Mouse (Mus musculus): ENCODE results near the gene Gm11361. TPM values are rescaled to one million over a fixed set of nuclear protein-coding genes. Genes with fewer than 3 reads are reported as not detected.

Gene Gm11361
- 2.0 TPM in 2 replicates for polyA plus RNA-seq (2016; fragmentation: Nextera tagmentation; extraction: Ambion mirVana)

- no peaks in the 10 kb centered on the region for H3K27me3 ChIP-seq (ENCODE audit: insufficient read depth, poor library complexity, severe bottlenecking)
- DNase-seq (ENCODE audit: low spot score): no peak
- WGBS: 93% methylated on average over 3 of the region's 3 CpGs
Observed at GRCm38 (mm10) chr13:28257228-28257627, at the start of gene Gm11361. TSS of gene Gm11361 (plus strand) at chr13:28257528.

GRCm38 (mm10) chr13:28264399-28264798, 7.1 kb downstream of the Gm11361 start:
- Histone ChIP-seq H3K27me3 (ENCODE audit: insufficient read depth, poor library complexity, severe bottlenecking) (no peaks in the 10 kb centered on the region), H3K4me1 (no peaks in the 10 kb centered on the region; the same call in 1 of the 2 replicates), H3K27ac (no peak overlapping the region), H3K36me3 (no peaks in the 10 kb centered on the region), H3K9me3 (no peaks in the 10 kb centered on the region), H3K4me3 (no peak overlapping the region)
- 11% methylated on average over 1 of the region's 1 CpGs for WGBS
- DNase-seq (ENCODE audit: low spot score): no peak

More at GRCm38 (mm10) chr13:28257228-28257627, at the start of gene Gm11361:
- no peak within 1 kb of the TSS for H3K4me3 ChIP-seq
- H3K27ac ChIP-seq: no peak within 1 kb of the TSS
- no peaks in the 10 kb centered on the region for H3K9me3 ChIP-seq
- H3K36me3 ChIP-seq: no peaks in the 10 kb centered on the region
- H3K4me1 ChIP-seq: no peaks in the 10 kb centered on the region

GRCm38 (mm10) chr13:28287368-28287767, 30.0 kb downstream of the Gm11361 start:
- Histone ChIP-seq H3K27ac (no peak overlapping the region), H3K27me3 (ENCODE audit: insufficient read depth, poor library complexity, severe bottlenecking) (no peaks in the 10 kb centered on the region), H3K4me3 (no peak overlapping the region), H3K9me3 (no peaks in the 10 kb centered on the region), H3K36me3 (no peaks in the 10 kb centered on the region), H3K4me1 (no peaks in the 10 kb centered on the region)
- no peak for DNase-seq (ENCODE audit: low spot score)
- WGBS: 47% methylated on average over 3 of the region's 3 CpGs

GRCm38 (mm10) chr13:28294272-28294671, 36.9 kb downstream of the Gm11361 start:
- no peak overlapping the region for H3K27ac ChIP-seq
- H3K9me3 ChIP-seq: no peaks in the 10 kb centered on the region
- H3K36me3 ChIP-seq: no peaks in the 10 kb centered on the region
- H3K4me1 ChIP-seq: no peaks in the 10 kb centered on the region
- H3K27me3 ChIP-seq (ENCODE audit: insufficient read depth, poor library complexity, severe bottlenecking): no peaks in the 10 kb centered on the region
- no peak overlapping the region for H3K4me3 ChIP-seq
- WGBS: 80% methylated on average over 4 of the region's 4 CpGs
- DNase-seq (ENCODE audit: low spot score): no peak

- Histone ChIP-seq H3K4me1 (no peaks in the 10 kb centered on the region), H3K27me3 (ENCODE audit: insufficient read depth, poor library complexity, severe bottlenecking) (no peaks in the 10 kb centered on the region), H3K9me3 (no peaks in the 10 kb centered on the region), H3K27ac (no peak overlapping the region), H3K36me3 (no peaks in the 10 kb centered on the region), H3K4me3 (no peak overlapping the region)
- no peak for DNase-seq (ENCODE audit: low spot score)
- 13% methylated on average over 3 of the region's 3 CpGs for WGBS
Observed at GRCm38 (mm10) chr13:28294757-28295361, 37.5 kb downstream of the Gm11361 start.

- no peak overlapping the region for H3K4me3 ChIP-seq
- no peak overlapping the region for H3K27ac ChIP-seq
- no peaks in the 10 kb centered on the region for H3K4me1 ChIP-seq
- WGBS: 74% methylated on average over 5 of the region's 5 CpGs
- no peak for DNase-seq (ENCODE audit: low spot score)
- H3K9me3 ChIP-seq: no peaks in the 10 kb centered on the region
- no peaks in the 10 kb centered on the region for H3K36me3 ChIP-seq
- no peaks in the 10 kb centered on the region for H3K27me3 ChIP-seq (ENCODE audit: insufficient read depth, poor library complexity, severe bottlenecking)
Observed at GRCm38 (mm10) chr13:28295492-28295891, 38.2 kb downstream of the Gm11361 start.

- H3K9me3 ChIP-seq: no peaks in the 10 kb centered on the region
- DNase-seq (ENCODE audit: low spot score): no peak
- H3K27ac ChIP-seq: no peak overlapping the region
- WGBS: 72% methylated on average over 2 of the region's 2 CpGs
- no peaks in the 10 kb centered on the region for H3K27me3 ChIP-seq (ENCODE audit: insufficient read depth, poor library complexity, severe bottlenecking)
- H3K4me1 ChIP-seq: no peaks in the 10 kb centered on the region
- no peaks in the 10 kb centered on the region for H3K36me3 ChIP-seq
- H3K4me3 ChIP-seq: no peak overlapping the region
Observed at GRCm38 (mm10) chr13:28297098-28297497, 39.8 kb downstream of the Gm11361 start.

- WGBS: 71% methylated on average over 2 of the region's 2 CpGs
- Histone ChIP-seq H3K27ac (no peak overlapping the region), H3K36me3 (no peaks in the 10 kb centered on the region), H3K9me3 (no peaks in the 10 kb centered on the region), H3K4me1 (no peaks in the 10 kb centered on the region), H3K27me3 (ENCODE audit: insufficient read depth, poor library complexity, severe bottlenecking) (no peaks in the 10 kb centered on the region), H3K4me3 (no peak overlapping the region)
- no peak for DNase-seq (ENCODE audit: low spot score)
Observed at GRCm38 (mm10) chr13:28297577-28297976, 40.2 kb downstream of the Gm11361 start.

Other genes starting within 250 kb of the Gm11361 start
- gene Prl4a1, start 241.3 kb upstream of the Gm11361 start, polyA plus RNA-seq (2016; fragmentation: Nextera tagmentation; extraction: Ambion mirVana): 0.15 TPM in 1 of 2 replicates, not detected in the other
- gene Prl5a1, start 115.0 kb upstream of the Gm11361 start, polyA plus RNA-seq (2016; fragmentation: Nextera tagmentation; extraction: Ambion mirVana): not detected in 2 replicates

All from heart, embryonic 10.5 days (tissue).